Mouse (Mus musculus): ENCODE data around the gene Rad52.

DNA sequence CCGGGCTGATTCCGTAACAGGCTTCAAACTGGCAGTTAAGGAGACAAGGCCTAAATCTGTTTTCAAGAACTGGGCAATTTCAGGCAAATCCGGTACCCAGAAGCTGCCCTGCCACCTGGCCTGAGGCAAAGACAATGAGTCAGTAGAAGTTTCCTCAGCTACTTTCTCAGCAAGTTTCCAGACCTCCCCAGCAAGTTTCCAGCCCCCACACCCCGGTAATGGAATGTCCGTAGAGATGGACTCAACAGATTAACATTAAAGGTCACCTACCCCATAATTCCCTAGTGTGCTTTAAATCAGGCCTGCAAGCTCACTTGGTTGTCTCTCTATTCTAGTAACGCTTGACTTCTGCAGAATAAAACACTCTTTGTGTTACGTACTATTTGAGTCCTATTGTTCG is 41.0 kb upstream of the Rad52 start:
- TF ChIP-seq POLR2A (IDR thresholded peaks at IDR 0.05; ENCODE audit: borderline replicate concordance, control insufficient read depth, low read depth, low read length) (no peak), CTCF (IDR thresholded peaks at IDR 0.05; ENCODE audit: control insufficient read depth, insufficient read depth, low read length) (no peak)

All from bone marrow, adult 2 months (tissue).